Mouse (Mus musculus): ENCODE results near the gene Ube3b.

- TF ChIP-seq CTCF (IDR thresholded peaks at IDR 0.05; ENCODE audit: low read depth) (no peak), EP300 (IDR thresholded peaks at IDR 0.05; ENCODE audit: low read depth) (no peak)
These were observed 4.0 kb downstream of the Ube3b start for GRCm38 (mm10) chr5:114384448-114384847.

Measured in heart, postnatal 0 days (tissue).